Mouse (Mus musculus): ENCODE data around the gene Gmpr2.
A peak's percentile ranks its signal among the peaks of the same experiment; 100 is the strongest.

Gene Gmpr2

GRCm38 (mm10) chr14:55681160-55682117 is 9.7 kb downstream of the Gmpr2 start, which contains the start of gene Tinf2:
Gene Tinf2 (minus strand): TSS chr14:55681820.
- DNase-seq (ENCODE audit: low read depth, low spot score) = peak; percentile 99

GRCm38 (mm10) chr14:55682118-55682493 is 10.4 kb downstream of the Gmpr2 start:
- DNase-seq (ENCODE audit: low read depth, low spot score) = no peak

GRCm38 (mm10) chr14:55689433-55689832 is 17.7 kb downstream of the Gmpr2 start:
- DNase-seq (ENCODE audit: low read depth, low spot score) = no peak

GRCm38 (mm10) chr14:55697226-55697625 is 25.5 kb downstream of the Gmpr2 start:
- DNase-seq (ENCODE audit: low read depth, low spot score) = peak; percentile 71

GRCm38 (mm10) chr14:55701131-55701530 is 29.4 kb downstream of the Gmpr2 start:
- peak; percentile 32 for DNase-seq (ENCODE audit: low read depth, low spot score)

- no peak for DNase-seq (ENCODE audit: low read depth, low spot score)
Measured at GRCm38 (mm10) chr14:55702761-55703160, 31.0 kb downstream of the Gmpr2 start.

- no peak for DNase-seq (ENCODE audit: low read depth, low spot score)
Measured at GRCm38 (mm10) chr14:55706051-55706600, 34.4 kb downstream of the Gmpr2 start.

GRCm38 (mm10) chr14:55707397-55707796 is 35.7 kb downstream of the Gmpr2 start:
- no peak for DNase-seq (ENCODE audit: low read depth, low spot score)

- no peak for DNase-seq (ENCODE audit: low read depth, low spot score)
Measured at GRCm38 (mm10) chr14:55709509-55709908, 37.8 kb downstream of the Gmpr2 start.

- DNase-seq (ENCODE audit: low read depth, low spot score) = no peak
Measured at GRCm38 (mm10) chr14:55711786-55712185, 40.0 kb downstream of the Gmpr2 start.

- DNase-seq (ENCODE audit: low read depth, low spot score) = no peak
Measured at GRCm38 (mm10) chr14:55713007-55713728, 41.4 kb downstream of the Gmpr2 start.

- DNase-seq (ENCODE audit: low read depth, low spot score) = no peak
Measured at GRCm38 (mm10) chr14:55713729-55714122, 42.0 kb downstream of the Gmpr2 start, which contains the start of gene Tgm1. Gene Tgm1 (minus strand): TSS chr14:55713926.

- DNase-seq (ENCODE audit: low read depth, low spot score) = no peak
Measured at GRCm38 (mm10) chr14:55714893-55715292, 43.2 kb downstream of the Gmpr2 start.

GRCm38 (mm10) chr14:55716271-55716670 is 44.5 kb downstream of the Gmpr2 start:
- no peak for DNase-seq (ENCODE audit: low read depth, low spot score)

GRCm38 (mm10) chr14:55716884-55717283 is 45.1 kb downstream of the Gmpr2 start:
- DNase-seq (ENCODE audit: low read depth, low spot score) = no peak

- no peak for DNase-seq (ENCODE audit: low read depth, low spot score)
Measured at GRCm38 (mm10) chr14:55719737-55720136, 48.0 kb downstream of the Gmpr2 start.

GRCm38 (mm10) chr14:55720666-55721065 is 48.9 kb downstream of the Gmpr2 start:
- DNase-seq (ENCODE audit: low read depth, low spot score) = no peak

GRCm38 (mm10) chr14:55721076-55721475 is 49.3 kb downstream of the Gmpr2 start:
- no peak for DNase-seq (ENCODE audit: low read depth, low spot score)

- peak; percentile 98 for DNase-seq (ENCODE audit: low read depth, low spot score)
Measured at GRCm38 (mm10) chr14:55721700-55722437, 50.1 kb downstream of the Gmpr2 start, which contains the start of gene Rabggta. Gene Rabggta (minus strand): TSS chr14:55722263.

GRCm38 (mm10) chr14:55722438-55722945 is 50.8 kb downstream of the Gmpr2 start:
- DNase-seq (ENCODE audit: low read depth, low spot score) = no peak

GRCm38 (mm10) chr14:55723433-55723832 is 51.7 kb downstream of the Gmpr2 start:
- peak; percentile 50 for DNase-seq (ENCODE audit: low read depth, low spot score)

All from A20 (cell line).